Mouse (Mus musculus): ENCODE data around the gene Trpt1. TPM values are rescaled to one million over a fixed set of nuclear protein-coding genes. Genes with fewer than 3 reads are reported as not detected.

The Trpt1 gene
- polyA plus RNA-seq, 1 experiment from 2014 or later: 10.6 TPM

DNA sequence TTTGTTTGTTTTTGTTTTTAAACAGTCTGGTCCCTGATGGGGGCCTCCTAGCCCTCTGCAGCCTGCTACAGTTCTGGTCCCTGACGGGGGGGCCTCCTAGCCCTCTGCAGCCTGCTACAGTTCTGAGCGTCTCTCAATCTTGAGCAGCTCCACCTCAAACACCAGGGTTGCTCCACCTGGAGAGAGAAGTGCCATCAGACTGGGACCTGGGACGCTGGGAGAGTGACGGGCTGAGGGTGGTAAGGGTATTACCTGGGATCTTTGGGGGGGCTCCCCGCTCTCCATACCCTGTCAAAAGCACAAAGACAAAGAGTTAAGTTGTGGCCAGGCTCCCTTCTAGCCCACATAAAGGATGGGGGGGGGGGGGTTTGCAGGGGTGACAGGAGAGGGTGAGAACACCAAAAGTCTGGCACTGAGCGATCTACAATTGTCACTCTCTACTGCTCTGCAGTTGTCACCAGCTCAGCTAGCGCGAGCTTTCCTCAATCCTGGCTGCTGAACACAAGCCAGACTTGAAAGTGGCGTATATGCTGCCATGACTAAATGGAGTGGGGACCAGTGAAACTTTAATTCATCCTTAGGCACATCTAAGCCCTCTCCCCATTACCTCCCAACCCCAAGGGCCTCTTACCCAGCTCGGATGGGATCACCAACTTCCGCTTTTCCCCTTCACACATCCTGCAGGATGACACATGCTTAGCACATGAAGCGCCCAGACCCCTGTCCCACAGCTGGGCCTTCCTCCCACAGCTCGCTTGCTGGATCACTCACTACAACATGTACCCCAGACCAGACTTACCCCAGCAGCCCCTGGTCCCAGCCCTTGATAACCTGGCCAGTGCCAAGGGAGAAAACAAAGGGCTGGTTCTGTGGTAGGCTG is 17.9 kb upstream of the Trpt1 start:
- Histone ChIP-seq H3K27me3 (ENCODE audit: low read depth, poor library complexity, severe bottlenecking) (no peaks in the 10 kb centered on the region), H3K9me3 (replicated peaks) (no peaks in the 10 kb centered on the region), H3K4me3 (peak overlapping the region; percentile 65), H3K36me3 (peaks cover 46% of the 10 kb centered on the region), H3K4me1 (peaks cover 54% of the 10 kb centered on the region), H3K27ac (0 out of 2 replicates have a peak overlapping the region, but pooled peaks have one; percentile 19)
- no peak for DNase-seq (ENCODE audit: low spot score)
- 83% methylated on average over 13 of the region's 13 CpGs for WGBS

DNA sequence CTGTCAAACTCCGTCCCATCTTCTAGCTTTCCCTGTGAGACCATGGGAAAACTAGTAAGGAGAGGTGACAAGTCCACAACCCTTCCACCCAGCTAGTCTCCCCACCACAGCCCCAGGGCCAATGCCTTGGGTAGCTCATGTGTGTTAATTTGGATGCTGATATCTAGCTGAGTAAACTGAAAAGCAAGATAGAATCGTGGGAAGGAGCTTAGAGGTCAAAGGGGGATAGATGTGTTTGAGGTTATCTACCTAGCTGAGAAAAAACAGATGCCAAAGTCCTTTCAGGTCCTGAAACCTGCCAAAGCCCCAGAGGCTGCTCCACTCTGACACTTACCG is 17.3 kb upstream of the Trpt1 start:
- 54% methylated on average over 3 of the region's 3 CpGs for WGBS
- no peak for DNase-seq (ENCODE audit: low spot score)
- Histone ChIP-seq H3K4me3 (peak overlapping the region; percentile 65), H3K9me3 (replicated peaks) (no peaks in the 10 kb centered on the region), H3K36me3 (peaks cover 51% of the 10 kb centered on the region), H3K27me3 (ENCODE audit: low read depth, poor library complexity, severe bottlenecking) (no peaks in the 10 kb centered on the region), H3K27ac (0 out of 2 replicates have a peak overlapping the region, but pooled peaks have one; percentile 19), H3K4me1 (peaks cover 51% of the 10 kb centered on the region)

DNA sequence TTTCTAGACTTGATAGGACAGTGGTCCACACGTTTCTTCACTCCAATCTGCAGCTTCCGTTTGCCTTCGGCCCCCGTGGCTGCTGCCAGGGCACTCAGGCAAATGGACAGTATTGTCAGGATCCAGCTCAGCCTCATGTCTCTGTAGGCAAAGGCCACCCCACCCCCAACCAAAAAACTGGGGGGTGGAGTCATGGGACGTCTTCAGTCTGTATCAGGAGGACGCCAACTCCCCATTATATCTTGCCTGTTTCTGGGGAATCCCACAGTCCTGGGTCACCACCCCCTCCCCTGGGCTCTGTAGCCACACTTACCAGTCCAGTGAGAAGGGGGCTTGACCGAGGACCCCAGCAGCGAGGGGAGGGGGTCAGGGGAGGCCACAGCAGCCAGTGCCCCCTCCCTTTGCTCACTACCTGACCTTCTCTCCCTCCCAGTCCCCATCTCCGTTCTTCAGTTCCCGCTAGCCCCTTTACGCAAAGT is 16.9 kb upstream of the Trpt1 start:
- peak overlapping the region; percentile 94 for H3K27ac ChIP-seq
- peaks cover 55% of the 10 kb centered on the region for H3K36me3 ChIP-seq
- WGBS: 15% methylated on average over 11 of the region's 11 CpGs

DNA sequence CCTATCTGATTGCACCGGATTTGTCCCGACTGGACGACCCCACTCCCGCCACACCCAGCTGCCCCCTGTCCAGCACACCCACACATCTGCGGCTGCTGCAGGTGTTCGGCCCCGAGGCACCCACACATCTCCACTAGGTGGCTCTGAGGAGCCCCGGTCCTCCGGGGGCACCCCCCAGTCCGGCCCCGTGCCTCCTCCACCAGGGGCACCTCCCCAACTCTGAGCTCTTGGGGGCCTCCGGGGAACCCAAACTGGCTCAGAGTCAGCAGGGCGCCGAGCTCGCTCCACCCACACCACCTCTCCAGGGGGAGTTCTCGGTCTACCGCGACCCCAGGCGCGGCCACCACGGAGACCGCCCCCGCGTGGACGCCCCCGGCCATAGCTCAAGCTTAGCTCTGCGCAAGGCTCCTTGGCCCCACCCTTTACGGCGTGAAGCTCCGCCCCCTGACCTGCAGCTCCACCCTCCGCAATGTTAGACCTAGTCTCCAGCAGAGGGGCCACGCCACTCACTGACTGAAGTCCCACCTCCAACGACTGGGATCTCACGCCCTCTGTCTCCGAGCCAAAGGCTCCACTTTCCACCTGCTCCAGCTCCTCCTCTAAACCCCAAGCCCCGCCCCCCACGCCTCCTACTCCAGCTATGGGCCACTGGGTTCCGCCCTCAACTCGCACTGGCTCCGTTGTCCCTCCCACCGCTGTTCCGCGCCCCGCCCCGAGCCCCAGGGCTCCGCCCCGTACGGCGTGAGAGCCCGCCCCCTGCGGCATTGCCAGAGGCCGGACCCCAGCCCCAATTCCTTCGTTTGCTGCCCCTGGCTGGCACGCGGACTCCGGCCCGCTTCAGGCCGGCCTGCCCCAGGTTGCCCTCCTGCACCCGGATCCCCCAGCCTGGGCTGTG is 16.2 kb upstream of the Trpt1 start:
- peak; percentile 100 for DNase-seq (ENCODE audit: low spot score)
- H3K36me3 ChIP-seq: peaks cover 60% of the 10 kb centered on the region
- peak overlapping the region; percentile 65 for H3K4me3 ChIP-seq
- WGBS: under 1% methylated on average over 59 of the region's 59 CpGs
- H3K27me3 ChIP-seq (ENCODE audit: low read depth, poor library complexity, severe bottlenecking): no peaks in the 10 kb centered on the region
- peaks cover 45% of the 10 kb centered on the region for H3K4me1 ChIP-seq
- no peaks in the 10 kb centered on the region for H3K9me3 ChIP-seq (replicated peaks)
- H3K27ac ChIP-seq: peak overlapping the region; percentile 94

More for the DNA sequence above, 16.9 kb upstream of the Trpt1 start:
- peak overlapping the region; percentile 65 for H3K4me3 ChIP-seq
- peaks cover 47% of the 10 kb centered on the region for H3K4me1 ChIP-seq
- no peaks in the 10 kb centered on the region for H3K27me3 ChIP-seq (ENCODE audit: low read depth, poor library complexity, severe bottlenecking)
- H3K9me3 ChIP-seq (replicated peaks): no peaks in the 10 kb centered on the region
- DNase-seq (ENCODE audit: low spot score): peak; percentile 49

DNA sequence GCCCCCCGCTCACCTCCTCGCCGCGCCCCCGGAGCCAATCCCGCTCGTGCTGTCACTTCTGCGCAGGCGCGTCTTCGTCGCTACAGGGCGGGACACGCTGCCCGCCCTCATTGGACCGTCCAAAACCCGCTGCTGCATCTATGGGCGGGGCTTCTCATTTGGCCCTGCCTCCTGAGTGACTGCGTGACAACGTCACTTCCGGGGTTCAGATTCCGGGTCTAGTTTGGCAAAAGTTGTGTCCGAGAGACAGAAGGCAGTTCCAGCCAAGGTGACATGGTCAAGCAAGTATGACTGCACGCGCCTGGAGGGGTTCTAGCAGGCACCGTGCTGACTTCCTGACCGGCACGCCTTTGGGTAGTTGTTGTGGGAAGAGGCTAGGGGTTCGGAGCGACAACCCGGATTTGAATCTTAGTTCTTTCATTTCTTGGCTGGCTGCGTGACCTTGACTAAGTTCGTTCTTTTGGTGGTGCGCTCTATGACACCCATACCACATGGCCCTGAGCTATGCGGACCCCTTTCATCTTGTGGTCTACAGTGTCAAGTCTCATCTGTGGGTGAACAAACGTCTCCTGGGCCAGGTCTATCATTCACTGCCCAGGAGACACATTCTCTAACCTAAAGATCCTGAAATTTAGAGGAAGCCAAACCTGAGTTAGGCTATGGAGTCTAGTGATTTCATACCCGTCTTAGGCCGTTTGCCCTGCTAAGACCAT is 15.4 kb upstream of the Trpt1 start, which contains the start of gene Fkbp2:
Fkbp2 (minus strand) TSS at position 121 of the 713 bp plus-strand sequence.
- WGBS: 2% methylated on average over 38 of the region's 38 CpGs
- Histone ChIP-seq H3K27me3 (ENCODE audit: low read depth, poor library complexity, severe bottlenecking) (no peaks in the 10 kb centered on the region), H3K36me3 (peaks cover 68% of the 10 kb centered on the region), H3K27ac (peak within 1 kb of the TSS; percentile 94), H3K9me3 (replicated peaks) (no peaks in the 10 kb centered on the region), H3K4me1 (peaks cover 50% of the 10 kb centered on the region), H3K4me3 (peak within 1 kb of the TSS; percentile 65)
- DNase-seq (ENCODE audit: low spot score): peak; percentile 98

DNA sequence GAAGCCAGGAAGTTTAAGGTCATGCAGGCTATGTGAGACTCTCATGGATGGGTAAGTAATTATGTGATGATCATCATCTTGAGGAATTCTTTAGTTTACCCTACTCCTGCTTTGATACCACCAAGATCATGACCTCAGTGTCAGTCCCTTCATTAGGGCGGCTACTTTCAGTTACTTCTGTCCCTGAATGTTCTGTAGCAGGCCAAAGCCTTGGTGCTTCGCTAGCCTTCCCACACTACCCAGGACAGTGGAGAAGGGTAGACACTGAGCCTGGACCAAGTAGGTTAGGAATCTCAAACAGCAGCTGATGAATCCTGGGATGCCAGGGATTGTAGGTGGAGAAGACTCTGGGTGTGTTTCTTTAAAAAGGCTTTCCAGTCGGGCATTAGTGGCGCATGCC is 14.5 kb upstream of the Trpt1 start:
- Histone ChIP-seq H3K36me3 (peaks cover 70% of the 10 kb centered on the region), H3K9me3 (replicated peaks) (no peaks in the 10 kb centered on the region), H3K27me3 (ENCODE audit: low read depth, poor library complexity, severe bottlenecking) (no peaks in the 10 kb centered on the region), H3K27ac (no peak overlapping the region), H3K4me1 (peaks cover 50% of the 10 kb centered on the region), H3K4me3 (peak overlapping the region; percentile 65; the same call in 1 of the 2 replicates)
- no peak for DNase-seq (ENCODE audit: low spot score)
- WGBS: 83% methylated on average over 4 of the region's 4 CpGs

DNA sequence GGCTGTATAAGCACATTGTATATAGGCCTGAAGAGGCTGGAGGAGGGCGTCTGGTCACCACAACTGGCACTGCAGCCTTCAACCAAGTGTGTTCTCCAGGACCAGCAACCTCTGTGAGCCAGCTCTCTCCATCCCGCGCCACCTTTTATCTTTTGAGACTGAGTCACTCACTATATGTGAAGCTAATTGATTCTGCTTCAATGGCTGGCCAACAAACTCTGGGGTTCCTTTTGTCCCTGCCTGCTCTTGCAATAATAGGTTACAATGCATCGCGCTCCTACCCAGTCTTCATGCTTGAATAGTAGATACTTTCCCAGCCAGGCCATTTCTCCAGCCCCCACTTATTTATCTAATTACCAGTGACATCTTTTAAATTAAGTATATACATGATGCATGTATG is 12.3 kb upstream of the Trpt1 start:
- H3K27me3 ChIP-seq (ENCODE audit: low read depth, poor library complexity, severe bottlenecking): no peaks in the 10 kb centered on the region
- peaks cover 49% of the 10 kb centered on the region for H3K36me3 ChIP-seq
- H3K27ac ChIP-seq: no peak overlapping the region
- peaks cover 50% of the 10 kb centered on the region for H3K4me1 ChIP-seq
- H3K4me3 ChIP-seq: no peak overlapping the region
- 97% methylated on average over 5 of the region's 5 CpGs for WGBS
- H3K9me3 ChIP-seq (replicated peaks): no peaks in the 10 kb centered on the region
- no peak for DNase-seq (ENCODE audit: low spot score)

DNA sequence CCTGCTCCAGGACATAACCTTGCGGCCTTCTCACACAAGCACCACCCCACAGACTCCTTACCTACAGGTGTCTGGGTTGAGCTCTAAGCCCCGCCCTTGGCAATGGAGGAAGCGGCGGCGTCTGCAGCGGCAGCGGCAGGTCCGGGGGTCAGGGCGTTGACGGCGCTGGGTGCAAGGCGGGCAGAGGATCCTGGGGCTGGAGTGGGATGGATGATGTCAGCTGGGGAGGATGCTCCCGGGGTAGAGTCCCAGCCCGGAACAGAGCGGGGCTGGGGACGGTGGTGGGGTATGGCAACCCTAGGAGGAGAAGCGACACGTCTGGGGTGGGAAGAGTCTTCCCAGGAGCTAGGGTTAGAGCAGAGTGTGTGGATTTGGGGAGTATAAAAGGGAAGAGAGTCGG is 10.6 kb upstream of the Trpt1 start:
- H3K9me3 ChIP-seq (replicated peaks): no peaks in the 10 kb centered on the region
- H3K27ac ChIP-seq: no peak overlapping the region
- 0 out of 2 replicates have a peak overlapping the region, but pooled peaks have one; percentile 96 for H3K4me3 ChIP-seq
- no peaks in the 10 kb centered on the region for H3K27me3 ChIP-seq (ENCODE audit: low read depth, poor library complexity, severe bottlenecking)
- 80% methylated on average over 19 of the region's 19 CpGs for WGBS
- H3K36me3 ChIP-seq: peaks cover 44% of the 10 kb centered on the region
- H3K4me1 ChIP-seq: peaks cover 38% of the 10 kb centered on the region
- no peak for DNase-seq (ENCODE audit: low spot score)

DNA sequence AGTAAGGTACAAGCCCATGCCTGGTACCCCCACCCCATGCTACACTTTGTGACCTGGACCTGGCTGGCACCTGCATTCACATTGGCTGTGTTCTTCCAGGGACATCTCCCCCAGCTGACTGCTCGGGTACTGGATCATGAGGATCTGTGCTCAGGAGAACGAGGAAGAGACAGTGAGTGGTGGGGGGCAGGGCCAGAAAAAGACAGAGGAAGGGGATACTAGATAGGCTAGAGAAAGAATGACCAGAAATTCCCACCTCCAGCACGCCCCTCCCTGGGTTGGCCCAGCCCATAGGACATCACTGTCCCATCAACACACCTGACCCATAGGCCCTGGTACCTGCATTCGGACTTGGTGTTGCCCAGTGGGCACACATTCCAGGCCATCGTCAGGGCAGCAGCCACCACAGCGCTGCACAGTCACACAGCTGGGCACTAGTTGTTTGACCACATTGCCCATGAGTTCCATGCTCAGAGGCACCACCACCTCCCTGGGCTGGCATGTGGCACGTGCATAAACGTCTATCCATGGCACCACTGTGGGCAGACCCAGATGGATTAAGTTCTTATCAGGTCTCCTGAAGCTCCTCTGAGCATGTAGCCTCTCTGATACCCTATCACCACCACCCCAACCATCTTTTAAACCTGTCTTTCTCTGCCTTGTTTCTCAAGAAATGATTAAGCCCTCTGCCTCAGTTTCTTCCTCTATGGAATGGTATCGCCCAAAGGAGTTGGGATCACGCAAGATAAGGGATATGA is 9.8 kb upstream of the Trpt1 start:
- Histone ChIP-seq H3K27me3 (ENCODE audit: low read depth, poor library complexity, severe bottlenecking) (no peaks in the 10 kb centered on the region), H3K36me3 (peaks cover 44% of the 10 kb centered on the region), H3K4me1 (peaks cover 33% of the 10 kb centered on the region), H3K9me3 (replicated peaks) (no peaks in the 10 kb centered on the region), H3K27ac (0 out of 2 replicates have a peak overlapping the region, but pooled peaks have one; percentile 3), H3K4me3 (peak overlapping the region; percentile 96)
- WGBS: 85% methylated on average over 10 of the region's 10 CpGs
- DNase-seq (ENCODE audit: low spot score): no peak

DNA sequence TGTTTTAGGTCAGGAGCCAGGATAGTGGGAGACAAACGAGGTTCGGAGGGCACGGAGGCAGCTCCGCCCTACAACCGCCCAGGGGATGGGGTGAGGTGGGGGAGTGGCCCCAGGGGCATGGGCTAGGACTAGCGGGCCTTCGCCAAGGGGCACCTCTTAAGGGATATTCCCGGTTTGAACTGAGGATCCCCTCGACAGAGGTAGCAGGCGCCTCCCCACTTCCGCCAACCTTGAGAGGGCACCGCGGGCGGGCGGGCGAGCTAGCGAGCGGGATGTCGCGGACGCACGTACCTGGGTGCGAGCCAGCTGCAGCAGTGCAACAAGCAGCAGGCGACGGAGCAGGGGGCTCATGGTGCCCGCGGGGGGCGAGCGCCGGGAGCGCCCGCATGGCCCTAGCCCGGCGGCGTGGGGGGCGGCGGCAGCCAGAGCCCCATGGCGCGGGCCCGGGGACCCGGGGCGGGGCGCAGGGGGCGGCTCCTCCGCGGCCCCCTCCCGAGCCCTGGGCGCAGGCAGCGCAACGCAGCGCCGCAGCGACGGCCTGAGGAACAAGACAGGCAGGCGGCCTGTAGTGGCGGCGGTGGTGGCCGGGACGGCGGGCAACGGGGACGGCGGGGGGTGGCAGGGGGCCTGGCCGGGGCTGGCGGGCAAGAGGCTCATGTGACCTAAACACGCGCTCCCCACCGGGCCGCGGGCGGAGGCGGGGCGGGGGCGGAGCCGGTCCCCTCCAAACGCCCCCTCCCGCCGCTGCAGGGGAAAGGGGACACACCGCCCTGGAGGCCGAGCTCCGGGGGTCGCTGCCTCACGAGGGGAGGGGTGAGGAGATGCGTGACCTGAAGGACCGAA is 8.6 kb upstream of the Trpt1 start, which contains the start of gene Vegfb:
Vegfb (minus strand) TSS at position 591 of the 843 bp plus-strand sequence.
- Histone ChIP-seq H3K4me1 (peaks cover 40% of the 10 kb centered on the region), H3K4me3 (peak within 1 kb of the TSS; percentile 96), H3K36me3 (peaks cover 37% of the 10 kb centered on the region), H3K9me3 (replicated peaks) (no peaks in the 10 kb centered on the region), H3K27me3 (ENCODE audit: low read depth, poor library complexity, severe bottlenecking) (no peaks in the 10 kb centered on the region), H3K27ac (peak within 1 kb of the TSS; percentile 98)
- peak; percentile 82 for DNase-seq (ENCODE audit: low spot score)
- WGBS: under 1% methylated on average over 82 of the region's 85 CpGs

DNA sequence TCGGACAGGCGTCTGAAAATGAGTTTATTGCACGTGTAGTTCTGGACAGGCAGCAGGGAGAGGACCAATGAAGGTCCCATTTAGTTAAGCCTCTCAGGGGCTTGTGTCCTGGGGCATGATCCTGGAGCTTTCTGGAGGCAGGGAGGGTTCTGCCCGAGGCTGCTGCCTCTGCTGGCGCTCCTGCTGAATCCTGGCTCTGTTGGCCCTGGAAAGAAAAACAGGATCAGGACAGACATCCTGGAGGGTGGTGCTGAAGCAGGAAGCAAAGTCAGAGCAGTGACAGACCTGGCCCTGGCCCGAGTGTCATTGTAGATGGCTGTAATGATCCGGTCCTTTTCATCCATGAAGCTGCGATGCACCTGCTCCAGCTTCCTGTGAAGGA is 8.0 kb upstream of the Trpt1 start:
- Histone ChIP-seq H3K27ac (peak overlapping the region; percentile 98), H3K27me3 (ENCODE audit: low read depth, poor library complexity, severe bottlenecking) (no peaks in the 10 kb centered on the region), H3K4me1 (peaks cover 43% of the 10 kb centered on the region), H3K4me3 (peak overlapping the region; percentile 96), H3K9me3 (replicated peaks) (no peaks in the 10 kb centered on the region), H3K36me3 (peaks cover 31% of the 10 kb centered on the region)
- DNase-seq (ENCODE audit: low spot score): no peak
- WGBS: 4% methylated on average over 8 of the region's 8 CpGs
